Mouse (Mus musculus): ENCODE data around the gene 1190005I06Rik.

DNA sequence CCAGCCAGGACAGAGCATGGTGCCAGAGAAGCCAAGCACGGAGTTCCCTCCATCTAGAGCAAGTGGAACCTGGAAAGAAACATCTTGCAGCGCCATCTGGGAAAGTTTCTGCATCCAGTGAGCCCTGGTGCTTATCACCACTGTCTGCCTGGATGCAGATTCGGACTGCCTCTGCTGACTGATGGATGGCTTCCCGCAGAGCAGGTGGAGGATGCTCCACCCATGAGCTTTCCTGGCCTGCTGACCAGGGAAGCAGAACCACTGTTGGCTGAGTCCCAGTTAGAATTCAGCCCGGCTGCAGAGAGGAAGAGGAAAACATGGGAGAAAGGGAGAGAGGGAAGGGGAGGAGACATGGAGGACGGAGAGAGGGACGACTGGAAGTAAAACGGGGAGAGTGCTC, 40.4 kb upstream of the 1190005I06Rik start:
- no peak for TF ChIP-seq CTCF (IDR thresholded peaks at IDR 0.05)
- no peak for TF ChIP-seq EP300 (IDR thresholded peaks at IDR 0.05)
